Mouse (Mus musculus): ENCODE measurements at regions not wholly inside any gene's neighbourhood (a gene's known extent, or its start where the extent isn't known, plus 50 kb on each side); places are given as distances from the start of the nearest gene placed in this dataset.
"Not testable (repeated sequence)": the region's sequence is repeated elsewhere in the genome, so short reads cannot be mapped to it uniquely, and the experiment has no call there.

DNA sequence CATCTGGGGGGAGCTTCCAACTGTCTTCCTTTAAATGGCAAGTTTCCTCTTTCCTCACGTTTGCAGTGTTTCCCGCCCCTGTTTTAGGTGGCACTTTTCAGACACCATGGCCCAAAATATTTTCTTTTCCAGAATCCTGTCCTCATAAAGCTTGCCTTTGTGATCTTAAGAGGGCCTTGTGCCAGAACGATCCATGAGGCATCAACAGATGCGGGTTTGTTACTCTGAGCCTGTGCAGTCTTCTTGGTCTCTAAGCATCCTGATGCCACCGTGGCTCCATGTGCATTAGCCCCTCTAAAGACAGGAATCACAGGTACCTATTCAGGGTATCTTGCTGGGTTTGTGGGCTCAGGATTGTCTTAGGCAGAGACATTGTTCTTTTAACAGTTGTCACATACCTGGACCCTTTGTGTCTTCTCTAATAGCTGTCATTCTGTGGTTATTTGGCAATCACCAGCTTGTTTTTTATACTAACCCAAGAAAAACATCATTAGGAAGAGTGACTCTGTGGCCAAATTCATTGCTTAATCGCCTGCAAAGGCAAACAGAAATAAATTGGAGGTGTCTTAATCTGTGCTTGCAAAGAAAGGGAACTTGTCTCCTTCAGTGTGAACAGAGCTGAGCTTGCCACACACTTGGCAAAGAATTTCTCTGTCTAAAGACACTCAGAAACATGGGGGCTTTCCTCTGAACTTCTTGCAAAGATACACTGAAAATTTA is 179.3 kb downstream of the Nuak1 start:
- ATAC-seq (ENCODE audit: insufficient read depth, low FRiP score, low read depth) = no peak

DNA sequence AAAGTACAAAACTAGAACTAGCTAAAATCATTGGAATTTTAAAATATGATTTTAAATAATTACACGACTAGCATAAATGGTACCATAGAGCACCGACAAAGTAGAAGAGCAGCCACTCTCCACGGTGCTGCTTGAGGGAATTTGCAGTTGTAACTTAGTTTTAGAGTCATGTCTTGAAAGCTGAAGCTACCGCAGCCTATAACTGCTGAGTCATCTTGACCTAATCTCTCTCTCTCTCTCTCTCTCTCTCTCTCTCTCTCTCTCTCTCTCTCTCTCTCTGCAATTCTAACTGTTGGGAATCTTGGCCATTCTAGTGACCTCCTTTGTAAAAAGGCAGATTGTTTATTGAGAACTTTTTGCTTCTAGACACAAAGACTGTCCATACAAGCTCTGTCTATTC is 177.5 kb downstream of the Nuak1 start:
- H3K4me2 ChIP-seq = no peak overlapping the region
- no peaks in the 10 kb centered on the region for H3K36me3 ChIP-seq
- no peak overlapping the region for H3K9ac ChIP-seq
- ATAC-seq (ENCODE audit: insufficient read depth, low FRiP score, low read depth) = no peak
- 82% methylated on average over 4 of the region's 4 CpGs for WGBS
- no peak overlapping the region for H3K27ac ChIP-seq
- no peaks in the 10 kb centered on the region for H3K27me3 ChIP-seq (replicated peaks)
- no peaks in the 10 kb centered on the region for H3K4me1 ChIP-seq
- no peaks in the 10 kb centered on the region for H3K9me3 ChIP-seq
- H3K4me3 ChIP-seq (replicated peaks) = no peak overlapping the region

More for the DNA sequence above, 179.3 kb downstream of the Nuak1 start:
- Histone ChIP-seq H3K4me3 (replicated peaks) (no peak overlapping the region), H3K9me3 (no peaks in the 10 kb centered on the region), H3K27ac (no peak overlapping the region), H3K9ac (no peak overlapping the region), H3K4me2 (no peak overlapping the region), H3K4me1 (no peaks in the 10 kb centered on the region), H3K27me3 (replicated peaks) (no peaks in the 10 kb centered on the region), H3K36me3 (no peaks in the 10 kb centered on the region)
- WGBS = 78% methylated on average over 6 of the region's 6 CpGs

DNA sequence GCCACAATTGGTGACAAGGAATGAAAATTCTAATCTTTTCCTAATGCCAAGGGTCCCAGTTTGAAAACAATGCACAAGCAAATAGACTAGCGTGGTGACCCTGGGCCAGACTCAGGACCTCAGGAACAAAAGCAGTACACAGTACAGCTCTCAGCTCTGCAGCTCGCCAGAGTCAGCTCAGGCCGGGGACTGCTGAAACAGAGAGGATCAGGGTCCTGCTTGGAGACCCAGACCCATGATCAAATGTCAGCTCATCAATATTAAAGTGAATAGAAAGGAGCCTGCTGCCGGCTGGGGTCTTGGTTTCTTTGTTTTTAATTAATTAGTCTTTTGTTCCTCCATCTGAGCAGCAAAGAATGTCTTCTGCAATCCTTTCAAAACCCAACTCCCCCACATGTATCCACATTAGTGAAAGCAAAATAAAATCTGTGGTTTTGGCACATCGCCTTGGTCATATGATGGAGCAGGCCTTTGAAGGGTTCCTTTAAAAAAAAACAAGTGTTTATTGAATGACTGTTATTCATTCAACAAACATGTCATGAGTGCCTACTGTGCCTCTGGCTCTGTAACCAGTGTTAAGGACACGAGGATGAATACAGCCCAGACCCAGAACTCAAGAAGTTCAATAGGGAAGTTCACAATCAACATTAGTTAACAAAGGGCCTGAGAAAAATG is 154.4 kb downstream of the Nuak1 start:
- Histone ChIP-seq H3K27ac (no peak overlapping the region), H3K9ac (no peak overlapping the region), H3K36me3 (no peaks in the 10 kb centered on the region), H3K4me2 (no peak overlapping the region), H3K27me3 (replicated peaks) (no peaks in the 10 kb centered on the region), H3K4me1 (no peaks in the 10 kb centered on the region), H3K4me3 (replicated peaks) (no peak overlapping the region), H3K9me3 (no peaks in the 10 kb centered on the region)
- WGBS = 62% methylated on average over 6 of the region's 6 CpGs
- no peak for ATAC-seq (ENCODE audit: insufficient read depth, low FRiP score, low read depth)

DNA sequence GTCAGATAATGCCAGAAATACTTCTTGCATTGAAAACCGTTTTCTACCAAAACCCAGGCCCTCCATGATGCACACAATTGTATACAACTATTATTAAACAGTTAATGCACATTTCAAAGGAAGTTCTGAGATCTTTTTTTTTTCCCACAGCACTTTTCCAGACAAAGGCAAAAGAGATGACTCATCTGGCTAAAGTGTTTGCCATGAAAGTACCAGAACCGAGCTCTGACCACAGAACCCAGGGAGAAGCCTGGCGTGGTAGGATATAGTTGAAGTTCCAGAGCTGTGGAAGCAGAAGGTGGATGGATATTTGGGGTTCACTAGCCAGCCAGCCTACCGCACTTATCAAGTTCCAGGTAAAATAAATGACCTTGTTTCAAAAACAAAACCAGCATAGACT is 146.0 kb downstream of the Nuak1 start:
- H3K27me3 ChIP-seq (replicated peaks) = no peaks in the 10 kb centered on the region
- H3K4me1 ChIP-seq = no peaks in the 10 kb centered on the region
- no peak overlapping the region for H3K4me2 ChIP-seq
- no peaks in the 10 kb centered on the region for H3K36me3 ChIP-seq
- H3K4me3 ChIP-seq (replicated peaks) = no peak overlapping the region
- H3K27ac ChIP-seq = no peak overlapping the region
- H3K9me3 ChIP-seq = no peaks in the 10 kb centered on the region
- H3K9ac ChIP-seq = no peak overlapping the region
- ATAC-seq (ENCODE audit: insufficient read depth, low FRiP score, low read depth) = no peak
- WGBS = 69% methylated on average over 4 of the region's 4 CpGs

DNA sequence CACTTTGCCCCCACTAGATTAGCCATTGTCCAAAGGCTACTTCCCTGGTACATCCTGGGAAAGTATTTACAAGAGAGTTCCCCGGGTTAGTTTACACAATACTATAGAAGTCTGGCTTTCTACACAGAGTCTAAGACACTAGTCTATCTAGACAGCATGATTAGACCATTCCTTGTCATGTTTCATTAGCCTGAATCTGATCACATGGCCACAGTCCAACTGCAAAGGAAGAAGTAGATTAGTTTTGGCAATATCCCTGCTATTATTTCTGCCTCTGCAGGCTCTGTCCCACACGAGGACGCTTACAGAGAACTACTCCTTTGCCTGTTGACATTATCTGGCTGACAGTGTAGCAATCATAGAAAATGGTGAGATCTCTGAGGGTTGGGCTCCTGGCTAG is 144.2 kb downstream of the Nuak1 start:
- no peak for ATAC-seq (ENCODE audit: insufficient read depth, low FRiP score, low read depth)
- Histone ChIP-seq H3K9ac (no peak overlapping the region), H3K36me3 (no peaks in the 10 kb centered on the region), H3K9me3 (no peaks in the 10 kb centered on the region), H3K27ac (no peak overlapping the region), H3K4me2 (no peak overlapping the region), H3K4me3 (replicated peaks) (no peak overlapping the region), H3K4me1 (no peaks in the 10 kb centered on the region), H3K27me3 (replicated peaks) (no peaks in the 10 kb centered on the region)
- 65% methylated on average over 3 of the region's 3 CpGs for WGBS

DNA sequence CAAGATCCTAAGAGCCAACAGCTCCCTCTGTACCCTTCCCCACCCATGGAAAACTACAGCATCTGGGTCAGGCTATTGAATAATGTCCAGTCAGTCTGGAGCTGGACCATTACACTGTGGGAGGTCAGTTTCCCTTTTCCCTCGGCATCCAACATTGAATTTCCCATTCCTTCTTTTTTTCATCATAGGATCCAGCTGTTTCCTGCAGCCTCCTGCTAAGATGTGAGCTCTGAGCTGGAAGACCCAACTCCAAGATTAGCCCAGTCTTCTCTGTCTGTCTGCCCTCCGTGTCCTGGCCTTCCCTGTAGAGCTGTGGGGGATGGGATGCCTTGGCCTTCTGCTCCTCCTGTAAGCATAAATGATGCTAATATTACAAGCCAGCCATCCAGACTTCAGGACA is 138.8 kb downstream of the Nuak1 start:
- H3K27ac ChIP-seq = no peak overlapping the region
- H3K9me3 ChIP-seq = no peaks in the 10 kb centered on the region
- H3K4me2 ChIP-seq = no peak overlapping the region
- 39% methylated on average over 2 of the region's 2 CpGs for WGBS
- no peak for ATAC-seq (ENCODE audit: insufficient read depth, low FRiP score, low read depth)
- H3K4me3 ChIP-seq (replicated peaks) = no peak overlapping the region
- H3K36me3 ChIP-seq = no peaks in the 10 kb centered on the region
- H3K27me3 ChIP-seq (replicated peaks) = no peaks in the 10 kb centered on the region
- no peak overlapping the region for H3K9ac ChIP-seq
- 0 out of 2 replicates have a peak, but pooled peaks cover 5% of the 10 kb centered on the region for H3K4me1 ChIP-seq

DNA sequence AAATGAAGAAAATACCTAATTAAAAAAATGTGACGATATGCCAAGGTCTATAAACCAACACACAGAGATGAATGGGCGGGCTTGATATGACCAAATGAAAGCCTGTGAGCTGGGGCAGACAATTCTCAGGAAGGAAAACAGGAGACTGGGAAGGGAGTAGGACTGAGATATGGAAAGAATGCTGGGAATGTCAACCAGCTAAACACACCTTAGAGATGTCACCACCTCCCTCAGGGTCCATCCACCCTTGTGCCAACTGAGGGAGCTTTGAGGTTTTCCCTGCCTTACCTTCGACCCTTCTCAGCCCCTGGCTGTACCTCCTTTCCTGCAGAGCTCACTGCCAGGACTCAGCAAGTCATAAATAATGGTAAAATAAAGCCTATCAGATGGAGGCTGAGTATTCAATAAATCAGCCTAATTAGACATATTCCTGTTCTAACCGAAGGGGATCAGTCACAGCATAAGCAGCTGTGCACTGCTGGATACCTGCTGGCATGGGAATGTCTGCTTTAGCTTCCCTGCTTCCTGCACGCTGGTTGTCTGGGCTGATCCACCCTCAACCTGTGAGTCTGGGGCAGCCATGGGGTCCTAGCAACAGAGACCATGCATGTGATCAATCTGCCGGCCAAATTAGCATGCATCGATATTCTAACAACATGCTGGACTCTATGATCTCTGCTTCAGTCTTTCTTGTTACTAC is 137.4 kb downstream of the Nuak1 start:
- H3K27me3 ChIP-seq (replicated peaks) = no peaks in the 10 kb centered on the region
- no peak; the same call in 1 of the 2 replicates for ATAC-seq (ENCODE audit: insufficient read depth, low FRiP score, low read depth)
- no peaks in the 10 kb centered on the region for H3K36me3 ChIP-seq
- WGBS = 51% methylated on average over 7 of the region's 7 CpGs
- H3K4me3 ChIP-seq (replicated peaks) = no peak overlapping the region
- H3K9ac ChIP-seq = no peak overlapping the region
- H3K4me2 ChIP-seq = no peak overlapping the region
- no peaks in the 10 kb centered on the region for H3K9me3 ChIP-seq
- H3K4me1 ChIP-seq = 0 out of 2 replicates have a peak, but pooled peaks cover 5% of the 10 kb centered on the region
- no peak overlapping the region for H3K27ac ChIP-seq

DNA sequence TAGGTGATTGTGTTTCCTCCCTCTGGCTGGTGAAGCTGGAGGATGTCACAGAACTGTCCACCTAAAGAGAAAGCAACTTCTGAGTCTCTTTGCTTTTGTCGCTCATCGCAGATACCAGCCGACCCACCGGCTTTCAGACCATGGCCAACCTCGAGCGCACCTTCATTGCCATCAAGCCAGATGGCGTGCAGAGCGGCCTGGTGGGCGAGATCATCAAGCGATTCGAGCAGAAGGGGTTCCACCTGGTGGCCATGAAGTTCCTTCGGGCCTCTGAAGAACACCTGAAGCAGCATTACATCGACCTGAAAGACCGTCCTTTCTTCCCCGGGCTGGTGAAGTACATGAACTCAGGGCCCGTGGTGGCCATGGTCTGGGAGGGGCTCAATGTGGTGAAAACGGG is 131.7 kb downstream of the Nuak1 start:
- not testable (repeated sequence) for H3K4me3 ChIP-seq (replicated peaks)
- WGBS = 90% methylated on average over 17 of the region's 17 CpGs

DNA sequence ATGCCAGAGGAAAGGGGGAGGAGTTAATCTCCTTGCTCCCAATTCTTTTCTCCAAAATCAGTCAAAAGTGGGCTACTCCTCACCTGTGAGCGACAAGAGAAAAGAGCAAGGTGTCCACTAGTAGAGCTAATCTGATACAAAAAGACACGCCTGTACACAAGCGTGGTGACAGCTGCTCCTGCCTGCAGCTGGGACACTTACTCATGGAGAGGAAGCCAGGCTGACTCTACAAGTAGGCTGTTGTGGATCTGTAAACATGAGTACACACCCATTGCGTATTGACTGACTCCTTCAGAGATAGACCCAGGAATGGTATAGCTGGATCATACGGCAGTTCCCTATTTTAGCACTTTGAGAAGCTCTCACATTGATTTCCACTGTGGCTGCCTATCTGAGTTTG is 129.7 kb downstream of the Nuak1 start:
- Histone ChIP-seq H3K27ac (no peak overlapping the region), H3K4me3 (replicated peaks) (no peak overlapping the region), H3K4me2 (no peak overlapping the region), H3K9ac (no peak overlapping the region), H3K9me3 (no peaks in the 10 kb centered on the region), H3K4me1 (no peaks in the 10 kb centered on the region), H3K27me3 (replicated peaks) (no peaks in the 10 kb centered on the region), H3K36me3 (no peaks in the 10 kb centered on the region)
- no peak for ATAC-seq (ENCODE audit: insufficient read depth, low FRiP score, low read depth)
- 86% methylated on average over 5 of the region's 5 CpGs for WGBS

More for the DNA sequence above, 131.7 kb downstream of the Nuak1 start:
- H3K36me3 ChIP-seq; H3K27me3 ChIP-seq (replicated peaks); ATAC-seq (ENCODE audit: insufficient read depth, low FRiP score, low read depth); H3K4me2 ChIP-seq; H3K27ac ChIP-seq; H3K9ac ChIP-seq; H3K9me3 ChIP-seq; H3K4me1 ChIP-seq: not testable (repeated sequence)

DNA sequence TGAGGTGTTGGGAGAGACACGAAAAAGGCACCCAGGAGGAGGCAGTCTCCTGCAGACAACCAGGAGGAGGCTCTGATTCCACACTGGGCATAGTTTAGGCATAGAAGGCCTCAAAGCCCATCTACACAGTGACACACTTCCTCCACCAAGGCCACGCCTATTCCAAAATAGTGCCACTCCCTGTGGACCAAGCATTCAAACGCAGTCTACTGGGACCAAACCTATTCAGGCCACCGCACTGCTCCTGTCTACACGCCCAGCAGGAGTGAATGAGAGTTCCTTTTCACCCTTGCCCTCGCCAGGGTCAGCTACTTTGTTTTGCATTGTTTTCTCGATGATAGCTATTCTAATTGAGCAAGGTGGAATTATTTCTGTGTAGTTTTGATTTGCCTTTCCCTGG is 127.7 kb downstream of the Nuak1 start:
- whole genome bisulfite sequencing = 67% methylated on average over 7 of the region's 7 CpGs
- Histone ChIP-seq H3K4me1 (no peaks in the 10 kb centered on the region), H3K9ac (no peak overlapping the region), H3K27me3 (replicated peaks) (no peaks in the 10 kb centered on the region), H3K4me3 (replicated peaks) (no peak overlapping the region), H3K27ac (no peak overlapping the region), H3K4me2 (no peak overlapping the region), H3K9me3 (no peaks in the 10 kb centered on the region), H3K36me3 (no peaks in the 10 kb centered on the region)
- ATAC-seq (ENCODE audit: insufficient read depth, low FRiP score, low read depth) = no peak

DNA sequence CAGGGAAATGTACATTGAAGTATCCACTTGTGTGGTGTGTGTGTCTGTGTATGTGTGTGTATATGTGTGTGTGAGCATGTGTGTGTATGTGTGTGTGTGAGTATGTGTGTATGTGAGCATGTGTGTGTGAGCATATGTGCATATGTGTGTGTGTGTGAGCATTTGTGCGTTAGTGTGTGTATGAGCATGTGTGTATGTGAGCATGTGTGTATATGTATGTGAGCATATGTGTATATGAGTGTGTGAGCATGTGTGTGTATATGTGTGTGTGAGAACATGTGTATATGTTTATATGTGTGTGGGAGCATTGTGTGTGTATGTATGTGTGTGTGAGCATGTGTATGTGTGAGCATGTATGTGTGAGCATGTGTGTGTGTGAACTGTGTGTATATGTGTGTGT is 123.5 kb downstream of the Nuak1 start:
- no peaks in the 10 kb centered on the region for H3K36me3 ChIP-seq
- no peak overlapping the region for H3K27ac ChIP-seq
- H3K27me3 ChIP-seq (replicated peaks) = no peaks in the 10 kb centered on the region
- H3K9ac ChIP-seq = no peak overlapping the region
- no peak for ATAC-seq (ENCODE audit: insufficient read depth, low FRiP score, low read depth)
- H3K9me3 ChIP-seq = no peaks in the 10 kb centered on the region
- no peak overlapping the region for H3K4me2 ChIP-seq
- whole genome bisulfite sequencing = 95% methylated on average over 1 of the region's 1 CpGs
- H3K4me1 ChIP-seq = no peaks in the 10 kb centered on the region
- H3K4me3 ChIP-seq (replicated peaks) = no peak overlapping the region

DNA sequence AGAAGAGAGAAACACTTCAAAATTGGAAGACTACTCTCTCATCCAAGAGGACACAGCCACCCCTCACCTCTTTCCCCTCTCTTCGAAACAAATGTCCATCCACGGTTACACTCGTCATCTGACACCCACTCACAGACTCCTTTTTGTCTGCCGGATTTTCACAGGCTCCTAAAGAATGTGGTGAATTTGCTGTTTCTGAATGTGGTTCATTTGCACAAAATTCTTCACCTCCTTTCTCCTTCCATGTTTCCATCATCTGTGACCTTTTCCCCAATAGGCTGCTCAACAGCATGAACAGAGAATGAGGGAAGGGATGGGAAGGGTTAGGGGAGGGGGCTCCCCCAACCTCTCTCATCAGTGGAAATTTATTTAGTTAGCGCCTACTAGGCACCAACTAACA is 122.4 kb downstream of the Nuak1 start:
- no peak overlapping the region for H3K4me2 ChIP-seq
- H3K27me3 ChIP-seq (replicated peaks) = no peaks in the 10 kb centered on the region
- H3K9me3 ChIP-seq = no peaks in the 10 kb centered on the region
- H3K27ac ChIP-seq = no peak overlapping the region
- 43% methylated on average over 5 of the region's 5 CpGs for WGBS
- no peaks in the 10 kb centered on the region for H3K36me3 ChIP-seq
- H3K4me1 ChIP-seq = no peaks in the 10 kb centered on the region
- ATAC-seq (ENCODE audit: insufficient read depth, low FRiP score, low read depth) = no peak
- no peak overlapping the region for H3K9ac ChIP-seq
- H3K4me3 ChIP-seq (replicated peaks) = no peak overlapping the region

All from stomach, embryonic 15.5 days (tissue).